Mouse (Mus musculus): Measurements from ENCODE around the gene Nox3.

Gene Nox3

DNA sequence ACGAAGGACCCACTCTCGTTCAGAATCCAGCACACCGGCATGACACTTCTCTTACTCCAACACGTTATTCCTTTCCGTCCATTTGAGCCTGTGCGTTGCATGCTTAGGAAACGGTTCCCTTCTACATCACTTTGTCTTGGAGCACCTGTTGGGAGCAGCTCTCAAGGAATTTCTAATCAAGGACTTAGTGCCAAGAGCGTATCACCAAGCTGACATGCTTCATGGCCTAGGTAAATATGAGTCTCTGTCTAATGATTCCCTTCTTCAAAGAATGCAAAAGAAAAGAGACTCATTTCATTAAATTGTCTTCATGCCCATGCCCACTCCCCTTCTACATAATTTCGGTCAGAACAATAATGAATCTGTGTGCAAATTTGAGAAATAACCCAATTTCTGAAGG lies at the start of gene Nox3:
Nox3 (minus strand) TSS at position 101 of the 400 bp plus-strand sequence.
- no peak for DNase-seq (ENCODE audit: low spot score in 2 of 2)

DNA sequence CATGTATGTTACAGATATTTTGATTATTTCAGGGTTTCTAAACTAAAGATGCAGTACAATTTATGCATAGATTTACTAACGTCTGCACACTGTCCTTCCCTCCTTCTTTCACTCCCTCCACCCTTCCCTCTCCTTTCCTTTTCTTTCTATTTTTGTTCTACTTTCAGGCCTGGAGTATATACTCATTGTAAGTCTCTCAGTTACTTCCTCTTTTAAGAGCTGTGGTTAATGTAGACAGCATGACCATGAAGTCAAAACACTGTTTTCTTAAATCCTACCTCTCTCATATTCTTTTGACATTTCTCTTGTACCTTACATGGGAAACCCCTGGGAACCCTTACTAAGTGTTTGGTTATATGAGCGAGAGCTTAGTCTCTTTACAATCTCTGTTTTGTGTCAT lies 48.3 kb upstream of the Nox3 start:
- DNase-seq (ENCODE audit: low spot score in 2 of 2) = no peak

DNA sequence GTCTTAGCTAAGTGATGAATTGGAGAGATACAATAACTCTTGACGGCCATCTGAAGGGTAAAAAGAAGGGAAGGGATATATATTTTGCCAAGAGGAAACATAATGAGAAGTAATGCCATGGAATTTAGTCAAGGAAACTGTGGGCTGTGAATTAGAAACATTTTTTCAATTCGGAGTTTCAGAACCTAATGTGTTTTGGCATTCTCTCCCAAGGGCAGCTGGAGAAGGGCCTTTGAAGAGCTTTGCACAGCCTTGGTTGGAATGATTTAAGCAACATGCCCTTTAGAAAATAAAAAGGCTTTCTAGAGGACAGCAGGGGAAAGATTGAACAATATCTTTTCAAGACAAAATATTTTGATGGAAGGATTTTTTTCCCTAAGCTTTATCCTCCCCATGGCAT lies 40.9 kb upstream of the Nox3 start:
- DNase-seq (ENCODE audit: low spot score in 2 of 2) = no peak

DNA sequence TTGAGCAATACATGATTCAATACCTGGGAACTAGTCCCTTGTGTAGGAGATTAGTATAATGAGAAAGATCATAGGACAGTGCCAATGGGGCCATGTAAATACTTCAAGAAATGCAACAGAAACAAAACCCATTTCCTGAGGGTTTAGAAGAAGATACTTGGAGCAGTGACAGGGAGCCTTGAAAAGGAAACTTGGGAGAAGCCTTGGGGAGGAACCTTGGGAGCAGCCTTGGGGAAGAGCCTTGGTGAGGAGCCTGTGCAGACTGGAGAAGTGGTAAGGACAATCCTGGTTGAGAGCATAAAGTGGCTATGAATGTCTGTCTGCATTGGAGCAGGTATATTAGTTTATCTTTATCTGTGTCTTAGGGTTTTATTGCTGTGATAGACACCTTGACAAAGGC lies 38.2 kb upstream of the Nox3 start:
- no peak for DNase-seq (ENCODE audit: low spot score in 2 of 2)

DNA sequence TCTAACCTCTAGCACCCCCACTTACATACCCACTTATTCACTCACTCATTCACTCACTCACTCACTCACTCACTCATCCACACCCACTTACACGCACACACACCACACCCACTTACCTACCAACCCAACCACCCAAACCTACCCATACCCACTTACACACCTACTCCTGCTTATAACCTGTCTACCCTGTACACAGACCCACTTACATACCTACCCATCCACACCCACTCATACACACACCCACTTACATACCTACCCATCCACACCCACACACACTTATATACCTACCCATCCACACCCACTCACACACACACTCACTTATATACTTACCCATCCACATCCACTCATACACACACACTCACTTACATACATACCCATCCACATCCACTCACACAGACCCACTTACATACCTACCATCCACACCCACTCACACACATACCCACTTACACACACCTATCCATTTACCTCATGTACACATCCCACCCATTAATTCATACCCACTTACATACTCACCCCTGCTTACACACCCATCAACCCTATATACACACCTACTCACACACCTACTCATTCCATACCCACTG lies 9.4 kb upstream of the Nox3 start:
- no peak for DNase-seq (ENCODE audit: low spot score in 2 of 2)

DNA sequence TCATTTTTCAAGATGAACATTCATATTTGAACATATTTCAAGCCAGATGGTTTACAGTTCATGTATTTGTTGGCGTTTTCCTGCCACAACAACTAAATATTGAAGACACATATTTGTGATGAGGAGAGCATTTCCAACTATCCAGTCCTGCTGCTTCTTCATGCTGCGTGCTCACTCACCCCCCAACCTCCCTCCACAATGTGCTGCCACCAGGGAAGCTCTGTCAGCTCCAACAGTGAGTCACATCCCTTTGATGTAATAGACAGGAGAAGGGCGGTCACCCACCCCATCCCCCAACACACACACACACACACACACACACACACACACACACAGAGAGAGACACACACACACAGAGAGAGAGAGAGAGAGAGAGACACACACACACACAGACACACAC lies 6.3 kb upstream of the Nox3 start:
- peak in 1 of 2 experiments; percentile 4 for DNase-seq (ENCODE audit: low spot score in 2 of 2)

DNA sequence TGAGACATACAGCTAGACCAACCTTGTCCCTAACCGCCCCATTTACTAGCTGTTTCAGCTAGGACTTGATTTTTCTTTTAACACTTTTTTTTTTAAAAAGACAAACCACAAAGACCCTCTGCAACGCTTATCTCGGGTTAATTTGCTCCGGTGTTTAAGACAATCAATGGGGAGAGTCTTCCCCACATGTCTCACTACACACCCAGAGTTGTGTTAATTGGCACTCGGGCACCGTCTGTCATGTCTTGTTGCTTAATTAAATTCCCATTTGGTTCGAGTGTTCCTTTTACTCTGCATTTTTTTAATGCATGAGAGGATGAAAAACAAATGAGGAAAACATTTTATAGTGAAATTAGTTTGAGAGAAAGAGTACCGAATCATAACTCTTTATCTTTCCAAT lies 3.2 kb downstream of the Nox3 start:
- DNase-seq (ENCODE audit: low spot score in 2 of 2) = no peak

DNA sequence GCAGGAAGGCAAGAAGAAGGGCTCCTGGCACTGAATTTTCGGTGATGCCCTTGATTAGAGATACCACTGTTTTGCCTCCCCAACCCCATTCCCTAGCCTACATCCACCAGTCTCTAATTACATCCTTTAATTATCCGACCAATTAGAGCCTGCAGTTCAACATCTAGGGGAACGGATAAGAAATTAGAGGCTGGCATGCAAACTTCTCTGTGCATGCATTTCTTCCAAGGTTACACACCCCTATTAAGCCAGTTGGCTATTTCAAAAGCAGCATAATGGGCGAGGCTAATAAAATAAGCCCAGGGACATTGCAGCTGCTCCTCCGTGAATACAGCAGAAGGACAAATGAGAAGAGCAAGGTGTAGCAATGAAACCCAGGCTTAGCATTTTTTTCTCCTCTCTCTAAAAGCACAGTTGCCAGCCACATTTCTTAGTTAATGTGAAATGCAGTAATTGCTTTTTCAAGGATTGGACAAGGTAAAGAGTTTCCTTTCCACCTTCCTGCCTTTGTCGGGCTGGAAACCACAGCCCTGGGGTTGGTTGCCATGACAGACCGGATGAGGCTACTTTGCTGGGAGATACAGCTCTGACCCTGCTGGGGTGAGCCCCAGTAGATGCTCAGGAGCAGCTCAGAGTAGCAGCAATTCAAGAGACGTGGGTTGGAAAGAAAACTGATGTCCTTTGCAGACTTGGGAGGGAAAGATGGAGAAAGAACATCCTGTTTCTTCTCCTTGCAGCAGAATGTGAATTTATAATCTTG lies 5.4 kb downstream of the Nox3 start:
- no peak for DNase-seq (ENCODE audit: low spot score in 2 of 2)

DNA sequence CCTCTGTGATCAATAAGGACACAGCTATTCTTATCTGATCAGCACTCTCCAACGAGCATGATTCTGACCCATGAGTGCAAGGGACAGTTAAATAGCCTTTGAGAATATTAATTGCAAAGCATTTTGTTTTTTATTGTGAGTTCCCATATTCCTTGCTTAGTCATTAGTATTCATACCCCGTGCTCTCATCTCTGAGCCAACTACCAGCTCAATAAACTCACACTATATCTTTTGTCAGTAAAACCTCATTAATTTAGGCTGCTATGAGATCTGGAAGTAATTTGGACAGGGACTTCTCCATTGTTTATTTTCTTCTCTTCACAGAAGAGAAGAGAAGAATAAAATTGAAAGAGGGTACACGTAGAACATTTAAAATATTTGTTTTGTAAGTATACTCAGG lies 12.4 kb downstream of the Nox3 start:
- no peak for DNase-seq (ENCODE audit: low spot score in 2 of 2)

DNA sequence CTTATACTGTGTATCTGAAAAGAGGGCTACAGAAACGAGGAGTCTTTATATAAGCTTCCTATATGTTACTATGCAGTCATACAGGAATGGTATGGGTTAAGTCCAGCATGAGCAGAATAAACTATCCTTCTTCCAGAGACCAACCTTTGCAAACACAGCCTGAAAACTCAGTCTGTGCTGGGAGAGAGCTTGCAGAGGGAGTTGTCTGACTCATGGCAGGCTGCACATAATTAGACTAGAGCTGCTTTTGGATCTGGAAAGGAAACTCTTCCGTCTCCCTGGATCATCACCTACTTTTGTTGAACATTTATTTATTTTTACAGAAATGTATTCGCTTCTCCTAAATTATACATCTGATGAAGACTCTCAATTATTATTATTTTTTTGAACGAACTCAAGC lies 26.8 kb downstream of the Nox3 start:
- DNase-seq (ENCODE audit: low spot score in 2 of 2) = peak in 1 of 2 experiments; percentile 8

DNA sequence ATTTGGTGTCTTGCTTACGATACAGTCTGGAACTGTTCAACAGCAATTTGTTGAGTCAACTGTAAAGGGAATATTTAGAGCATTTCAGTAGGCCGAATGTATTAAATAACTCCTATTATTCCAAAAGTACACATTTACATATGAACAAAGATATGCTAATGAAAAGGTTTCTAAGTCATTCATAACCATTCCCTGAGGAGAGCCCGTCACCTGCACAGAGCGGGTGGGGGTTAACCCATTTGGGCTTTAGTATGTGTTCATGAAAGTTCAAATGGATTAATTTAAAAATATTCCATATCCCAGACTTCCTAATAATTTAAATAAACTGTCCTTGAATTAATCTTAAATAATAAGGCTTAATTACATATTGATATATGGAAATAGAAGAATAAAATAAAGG lies 28.8 kb downstream of the Nox3 start:
- DNase-seq (ENCODE audit: low spot score in 2 of 2) = no peak

DNA sequence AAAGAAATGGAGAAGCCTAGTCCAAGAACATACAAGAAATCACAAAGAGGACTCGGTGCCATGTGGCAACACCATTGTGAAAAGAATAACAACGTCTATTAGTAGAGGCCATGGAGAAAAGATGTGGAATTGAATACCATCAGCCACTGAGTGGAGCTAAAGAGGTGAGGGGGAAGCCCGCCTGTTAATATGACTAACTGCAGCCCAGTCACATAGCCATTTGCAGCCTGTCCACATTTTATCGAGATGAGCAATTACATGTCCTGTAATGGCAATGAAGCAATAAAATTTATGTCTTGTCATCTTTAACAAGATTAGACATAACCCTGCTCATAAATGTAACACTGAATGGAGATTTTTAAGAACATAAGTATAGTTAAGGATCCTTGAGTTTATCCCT lies 30.7 kb downstream of the Nox3 start:
- no peak for DNase-seq (ENCODE audit: low spot score in 2 of 2)

DNA sequence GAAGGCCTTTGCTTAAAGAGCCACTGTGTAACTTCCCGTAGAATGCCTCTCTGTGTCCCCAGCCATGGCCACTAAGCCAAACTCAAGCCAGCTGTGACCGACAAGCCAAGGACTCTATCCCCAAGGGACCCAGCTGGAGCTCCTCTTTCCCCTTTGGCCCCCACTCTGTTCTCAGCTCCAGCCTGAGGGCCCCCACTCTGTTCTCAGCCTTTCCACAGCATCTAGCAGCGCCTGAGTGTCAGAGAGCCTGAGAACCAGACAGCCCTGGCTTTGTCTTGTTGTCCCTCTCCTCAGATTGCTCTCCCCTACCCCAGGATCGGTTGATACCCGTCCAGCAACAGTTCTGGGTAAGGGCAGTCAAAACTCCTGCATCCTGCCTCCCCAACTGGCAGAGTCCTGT lies 36.6 kb downstream of the Nox3 start:
- no peak for DNase-seq (ENCODE audit: low spot score in 2 of 2)

DNA sequence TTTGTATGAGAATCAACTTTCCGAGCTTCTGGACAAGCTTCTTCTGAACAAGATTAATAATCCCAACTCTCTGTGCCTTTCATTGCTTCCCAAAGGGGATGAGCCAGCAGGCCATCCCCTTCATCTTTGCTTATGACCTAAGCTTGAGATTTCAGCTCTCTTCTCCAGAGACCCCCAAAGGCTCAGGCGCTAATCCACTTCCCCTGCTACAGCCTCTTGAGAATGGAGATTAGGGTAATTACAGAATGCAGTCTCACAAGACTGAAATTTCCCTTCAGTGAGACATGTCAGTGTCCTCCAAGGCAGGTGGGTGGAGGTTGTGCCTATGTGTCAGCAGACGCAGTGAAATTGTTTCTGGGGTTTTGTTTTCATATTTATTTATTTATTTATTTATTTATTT lies 45.7 kb downstream of the Nox3 start:
- DNase-seq (ENCODE audit: low spot score in 2 of 2) = no peak

DNA sequence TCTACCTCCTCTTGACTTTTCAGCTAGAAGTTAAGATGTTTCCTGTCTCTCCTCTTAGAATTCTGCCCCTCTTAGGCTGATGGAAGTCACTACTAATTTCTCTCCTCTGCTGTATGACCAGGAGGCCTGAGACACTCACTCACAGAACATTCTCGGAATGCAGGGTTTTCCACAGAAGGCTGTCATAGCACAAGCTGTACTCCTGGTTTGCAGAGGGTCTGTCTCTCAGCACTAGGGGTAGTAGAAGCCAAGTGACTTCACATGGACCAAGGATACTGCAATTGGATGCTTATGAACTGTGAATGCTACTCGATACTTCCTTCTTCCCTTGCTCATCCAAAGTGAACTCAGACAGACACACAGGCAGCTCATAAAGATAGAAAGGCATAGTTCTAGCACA lies 52.5 kb downstream of the Nox3 start:
- DNase-seq (ENCODE audit: low spot score in 2 of 2) = no peak

DNA sequence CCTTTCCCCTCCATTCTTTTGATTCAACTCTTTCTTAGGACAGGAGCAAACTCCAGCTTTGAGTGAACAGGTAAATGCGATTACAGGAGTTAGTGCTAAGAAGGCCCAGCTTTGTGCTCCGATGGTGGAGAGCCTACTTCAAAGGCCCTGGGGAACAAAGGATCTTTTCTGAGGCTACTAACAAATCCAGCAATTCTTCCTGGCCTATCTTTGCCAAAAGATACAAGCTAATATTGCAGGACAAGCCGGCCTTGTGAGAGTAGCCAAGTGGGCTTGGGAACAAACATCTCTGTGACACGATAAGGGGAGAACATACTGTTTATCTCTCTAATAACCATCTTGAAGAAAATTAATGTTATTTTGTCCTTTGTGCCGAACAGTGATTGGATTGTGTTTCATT lies 54.6 kb downstream of the Nox3 start:
- DNase-seq (ENCODE audit: low spot score in 2 of 2) = no peak

DNA sequence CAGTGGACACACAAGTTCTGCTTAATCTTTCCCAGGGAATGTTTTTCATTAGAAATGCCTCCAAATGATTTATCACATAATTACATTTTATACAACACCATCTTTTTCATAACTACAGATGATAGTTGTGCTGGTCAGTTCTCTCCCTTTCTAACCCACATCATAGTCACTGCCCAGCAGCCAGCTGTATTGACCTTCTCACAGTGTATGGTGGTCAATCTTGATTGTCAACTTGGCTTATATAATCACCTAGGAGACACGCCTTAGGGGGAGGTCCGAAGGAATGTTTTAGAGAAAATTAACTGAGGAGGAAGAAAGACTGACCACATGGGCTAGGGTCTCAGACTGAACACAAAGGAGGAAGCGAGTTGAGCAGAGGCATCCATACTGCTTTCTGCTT lies 57.3 kb downstream of the Nox3 start:
- DNase-seq (ENCODE audit: low spot score in 2 of 2) = no peak

DNA sequence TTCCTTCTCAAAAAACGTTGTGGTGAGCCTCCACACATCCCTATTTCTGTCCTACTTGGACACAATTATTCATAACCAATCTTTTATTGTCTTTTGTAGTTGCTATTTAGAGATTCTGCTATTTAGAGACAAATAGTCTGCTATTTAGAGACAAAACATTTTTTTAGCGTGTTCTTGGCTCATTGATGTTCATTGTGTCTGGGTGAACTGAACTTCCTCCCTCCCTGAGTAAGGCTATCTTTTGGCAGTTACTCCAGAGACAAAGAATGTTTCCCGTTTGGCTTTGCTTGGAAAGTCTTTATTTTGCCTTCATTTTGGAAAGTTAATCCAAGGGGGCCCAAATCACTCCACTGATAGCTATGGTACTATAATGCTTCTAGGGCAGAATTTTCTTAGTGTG lies 63.6 kb downstream of the Nox3 start:
- no peak for DNase-seq (ENCODE audit: low spot score in 2 of 2)

DNA sequence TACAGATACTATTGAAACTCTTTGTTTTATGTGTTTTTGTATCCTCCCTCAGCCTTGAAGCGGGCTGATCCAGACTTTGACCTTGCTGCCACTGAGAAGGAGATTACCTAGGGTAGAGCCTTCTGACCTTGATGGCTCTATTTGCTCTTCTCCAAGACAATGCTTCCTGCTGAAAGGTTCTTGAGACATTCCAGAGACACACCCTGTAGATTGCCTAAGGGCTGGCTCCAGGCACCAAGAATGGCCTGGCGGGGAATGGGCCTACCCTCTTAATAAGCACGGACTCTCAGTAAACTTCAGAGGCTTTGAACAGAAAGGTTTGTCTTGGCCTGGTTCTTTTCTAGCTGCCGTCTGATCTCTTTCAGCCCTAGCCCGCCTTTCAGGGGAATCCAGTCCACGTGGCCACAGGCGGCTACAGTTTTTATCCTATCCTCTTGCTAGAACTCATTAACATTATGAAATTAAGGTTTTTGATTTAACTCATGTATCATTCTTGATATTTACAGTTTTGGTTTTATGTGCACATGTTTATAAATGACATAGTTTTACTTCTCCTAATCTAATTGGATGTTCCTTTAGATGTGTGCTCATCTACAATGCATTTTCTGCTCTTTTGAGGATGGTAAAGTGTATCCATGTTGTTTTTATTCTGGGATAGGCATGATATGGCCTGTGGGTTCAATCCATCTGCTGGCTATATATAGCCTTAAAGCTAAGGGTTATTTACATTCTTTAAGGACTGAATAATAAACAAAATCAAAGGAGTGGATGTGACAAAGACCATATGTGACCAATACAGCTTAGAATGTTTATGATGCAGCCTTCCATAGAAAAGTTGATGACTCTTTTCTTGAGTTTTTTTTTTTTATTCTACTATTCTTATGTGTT lies 79.5 kb downstream of the Nox3 start:
- DNase-seq (ENCODE audit: low spot score in 2 of 2) = no peak

DNA sequence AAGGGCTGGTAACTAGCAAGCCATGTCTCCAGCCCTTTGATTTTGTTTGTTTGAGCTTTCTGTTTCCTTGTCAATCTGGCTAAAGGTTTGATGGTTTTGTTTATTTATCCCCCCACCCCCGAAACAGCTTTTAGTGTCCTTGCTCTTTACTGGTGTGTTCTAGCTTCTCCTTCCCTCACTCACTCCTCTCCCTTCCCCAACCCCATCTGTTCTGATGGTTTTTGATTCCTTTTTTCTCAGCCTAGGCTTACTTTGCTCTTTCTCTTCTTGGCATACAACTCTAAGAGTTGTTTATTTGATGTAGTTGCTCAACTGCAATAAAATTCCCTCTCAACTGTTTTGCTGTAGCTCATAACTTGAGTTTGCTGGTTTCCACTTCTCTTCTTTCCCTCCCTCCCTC lies 80.5 kb downstream of the Nox3 start:
- no peak for DNase-seq (ENCODE audit: low spot score in 2 of 2)

DNA sequence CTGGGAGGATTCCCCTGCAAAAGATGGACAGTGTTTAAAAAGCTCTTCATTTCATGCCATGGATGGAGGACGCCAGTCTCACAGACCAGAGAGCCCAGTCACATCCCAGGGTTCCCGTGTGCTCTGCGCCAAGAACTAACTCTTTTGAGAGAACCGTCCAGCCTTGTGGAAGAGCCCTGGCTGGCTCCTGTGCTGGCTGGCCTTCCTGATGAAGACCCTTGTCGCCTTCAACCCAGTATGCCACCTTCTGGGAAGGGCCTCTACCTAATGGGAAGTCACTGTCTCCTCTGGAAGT lies 84.3 kb downstream of the Nox3 start:
- DNase-seq (ENCODE audit: low spot score in 2 of 2) = no peak

DNA sequence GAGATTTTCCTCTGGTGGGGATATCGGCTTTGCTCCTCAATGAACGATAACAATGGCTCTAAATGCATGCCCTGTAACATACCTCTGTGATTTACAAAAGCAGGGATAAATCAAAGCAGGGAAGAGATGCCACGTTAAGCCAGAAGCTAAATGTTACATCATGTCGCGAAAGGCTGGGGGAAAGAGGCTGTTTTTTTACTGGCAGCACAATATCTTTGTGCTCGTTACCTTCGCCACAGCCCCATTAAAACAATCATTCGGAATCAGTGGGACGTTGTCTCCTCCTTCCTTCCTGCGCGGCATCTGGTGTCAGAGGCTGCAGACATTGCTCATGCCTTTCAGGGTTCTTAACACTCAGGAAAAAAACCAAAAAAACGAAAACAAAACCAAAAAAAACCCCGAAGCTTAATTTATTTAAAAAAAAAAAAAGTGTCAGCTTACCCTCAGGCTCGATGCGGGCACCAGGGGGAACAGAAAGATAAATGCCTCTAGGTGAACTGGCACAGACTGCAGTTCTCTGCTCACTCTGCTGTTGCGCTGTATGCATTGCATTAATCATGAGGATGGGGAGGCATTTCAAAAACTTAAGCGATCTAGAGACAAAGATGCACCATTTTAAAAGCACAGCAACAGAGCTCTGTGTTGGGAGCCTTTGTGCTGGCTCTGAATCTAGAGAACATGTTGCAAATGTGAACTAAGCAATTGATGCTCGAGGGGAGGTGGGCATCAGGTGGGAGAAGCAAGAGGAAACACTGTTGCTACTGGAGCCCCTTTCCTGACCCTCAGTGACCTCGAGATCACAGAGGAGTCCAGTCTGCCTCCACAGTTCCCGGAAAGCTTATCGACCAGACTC lies 84.9 kb downstream of the Nox3 start:
- DNase-seq (ENCODE audit: low spot score in 2 of 2) = no peak

Measured in frontal cortex, postnatal 25 days (tissue).